Mouse (Mus musculus) cerebral cortex, adult 2 months (tissue): ENCODE measurements around the gene Gimap8.

Source experiments
- WGBS: fragments of 180-500 bp; shearing (Covaris S2); methylation state at CpG from one replicate; pipeline ENCODE4 v1.1.7; 2018; 5-methylcytosine and 5-hydroxymethylcytosine counted together

Gimap8 gene

DNA sequence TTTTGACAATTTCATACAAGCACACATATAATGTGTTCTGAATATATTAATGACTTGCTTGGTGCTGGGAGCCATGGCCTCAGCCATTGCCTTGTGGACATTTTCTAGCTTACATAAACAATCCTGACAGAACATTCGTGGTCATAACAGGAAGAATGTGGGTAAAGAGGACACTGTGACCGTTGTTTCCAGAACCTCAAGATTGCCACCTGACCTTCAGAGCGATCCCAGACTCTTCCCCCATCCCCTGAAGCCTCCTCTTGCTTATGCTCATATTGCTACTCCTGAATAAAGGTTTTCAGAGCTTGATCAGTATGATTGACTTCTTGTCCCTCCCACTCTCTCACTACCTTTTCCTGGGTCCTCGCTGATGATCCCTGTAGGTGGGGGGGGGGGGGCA lies 31.4 kb downstream of the Gimap8 start:
- 80% methylated on average over 4 of the region's 4 CpGs for WGBS

- 89% methylated on average over 6 of the region's 6 CpGs for WGBS
These were observed 32.7 kb downstream of the Gimap8 start for GRCm38 (mm10) chr6:48679701-48680100.

- WGBS, result 92% methylated on average over 5 of the region's 5 CpGs
These were observed 33.4 kb downstream of the Gimap8 start for GRCm38 (mm10) chr6:48680421-48680820.

- 46% methylated on average over 3 of the region's 3 CpGs for WGBS
These were observed 34.5 kb downstream of the Gimap8 start for GRCm38 (mm10) chr6:48681472-48682090.

GRCm38 (mm10) chr6:48682271-48682670 lies 35.2 kb downstream of the Gimap8 start:
- 53% methylated on average over 4 of the region's 4 CpGs for WGBS

- WGBS, result 91% methylated on average over 4 of the region's 4 CpGs
These were observed 36.3 kb downstream of the Gimap8 start for GRCm38 (mm10) chr6:48683263-48683821.

DNA sequence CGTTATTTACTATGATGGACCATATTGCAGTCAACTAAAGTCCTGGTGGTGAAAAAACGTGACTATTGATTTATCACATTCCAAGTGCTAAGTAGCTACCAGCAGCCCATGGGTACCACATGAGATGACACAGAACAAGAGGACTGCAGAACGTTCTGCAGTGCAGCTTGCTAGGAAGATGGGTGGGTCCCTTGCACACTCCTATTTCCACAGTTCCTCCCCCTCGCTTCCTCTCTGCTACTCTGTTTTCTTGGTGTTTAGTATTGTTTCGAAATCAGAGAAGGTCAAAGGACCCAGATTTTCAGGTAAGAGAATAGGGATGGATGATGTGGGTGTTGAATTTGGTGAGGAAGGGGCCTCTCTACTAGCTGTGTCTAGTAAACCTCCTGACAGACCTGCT lies 37.3 kb downstream of the Gimap8 start, which contains the start of gene Gimap4:
Gene Gimap4, plus strand, starts transcription at position 231 of the 400 bp plus-strand sequence.
- WGBS, result 65% methylated on average over 5 of the region's 5 CpGs

- whole genome bisulfite sequencing, result 57% methylated on average over 4 of the region's 4 CpGs
These were observed 37.8 kb downstream of the Gimap8 start for GRCm38 (mm10) chr6:48684806-48685205.

DNA sequence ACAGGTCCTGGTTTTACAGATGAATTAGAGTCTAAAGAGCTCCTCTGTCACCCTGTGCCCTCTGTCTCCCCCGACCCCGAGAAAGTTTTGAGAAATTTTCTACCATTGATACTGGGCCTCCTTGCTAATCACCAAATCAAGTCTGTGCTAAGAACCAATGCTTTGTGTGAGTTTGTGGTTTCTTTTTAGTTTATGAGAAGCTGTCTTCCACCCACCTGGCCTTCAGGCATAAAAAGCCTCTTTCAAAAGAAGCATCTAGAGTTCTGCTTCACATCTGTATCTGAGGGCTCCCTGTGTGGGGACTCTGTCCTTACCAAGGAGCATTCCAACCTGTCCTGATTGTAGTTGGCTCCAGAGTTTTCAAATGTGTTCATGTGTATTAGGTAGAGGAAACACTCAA lies 38.2 kb downstream of the Gimap8 start:
- 78% methylated on average over 2 of the region's 2 CpGs for WGBS

DNA sequence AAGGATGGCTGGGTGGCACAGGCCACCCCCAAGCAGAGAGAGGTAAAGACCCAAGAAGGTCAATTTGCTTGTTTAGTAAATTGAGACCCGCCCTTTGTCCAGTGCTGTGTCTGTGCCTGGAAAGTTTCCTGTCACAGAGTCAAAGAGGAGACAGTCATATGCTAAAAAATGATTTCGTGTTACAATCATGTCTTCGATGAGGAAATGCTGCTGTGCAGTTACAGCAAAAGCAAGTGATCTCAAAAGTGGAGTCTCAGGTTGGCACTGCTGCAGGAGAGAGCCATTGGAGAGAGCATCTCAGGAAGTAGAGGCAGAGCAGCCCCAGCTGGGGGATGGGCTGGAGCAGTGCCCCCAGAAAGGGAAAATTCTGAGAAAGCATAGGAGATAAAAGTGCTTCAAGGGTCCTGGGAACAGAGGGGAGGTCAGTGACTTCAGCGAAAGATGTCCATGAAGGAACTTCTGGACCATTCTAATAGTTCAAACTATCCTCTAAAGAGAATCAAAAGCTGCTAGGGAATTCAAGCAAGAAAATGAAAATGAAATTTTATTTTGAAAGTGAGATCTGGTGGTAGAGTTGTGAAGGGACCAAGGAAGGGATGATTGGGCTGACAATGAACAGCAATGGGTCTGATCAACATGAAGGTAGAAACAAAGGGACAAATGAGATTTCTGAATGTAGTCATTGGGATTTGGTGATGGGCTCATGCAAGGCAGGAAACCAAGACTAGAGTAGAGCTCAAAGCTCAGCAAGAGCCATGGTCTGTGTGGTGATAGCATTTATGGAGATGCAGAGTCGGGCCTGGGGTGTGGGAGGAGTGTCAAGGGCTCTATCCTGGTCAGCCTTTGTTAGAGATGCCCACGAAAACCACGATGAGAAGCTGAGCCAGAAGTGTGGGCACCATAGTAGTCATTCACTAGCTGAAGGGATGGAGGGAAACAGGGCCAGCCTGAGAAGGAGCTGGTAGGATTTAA lies 38.9 kb downstream of the Gimap8 start:
- 78% methylated on average over 7 of the region's 7 CpGs for WGBS

GRCm38 (mm10) chr6:48687077-48687476 lies 40.0 kb downstream of the Gimap8 start:
- 91% methylated on average over 2 of the region's 2 CpGs for WGBS

DNA sequence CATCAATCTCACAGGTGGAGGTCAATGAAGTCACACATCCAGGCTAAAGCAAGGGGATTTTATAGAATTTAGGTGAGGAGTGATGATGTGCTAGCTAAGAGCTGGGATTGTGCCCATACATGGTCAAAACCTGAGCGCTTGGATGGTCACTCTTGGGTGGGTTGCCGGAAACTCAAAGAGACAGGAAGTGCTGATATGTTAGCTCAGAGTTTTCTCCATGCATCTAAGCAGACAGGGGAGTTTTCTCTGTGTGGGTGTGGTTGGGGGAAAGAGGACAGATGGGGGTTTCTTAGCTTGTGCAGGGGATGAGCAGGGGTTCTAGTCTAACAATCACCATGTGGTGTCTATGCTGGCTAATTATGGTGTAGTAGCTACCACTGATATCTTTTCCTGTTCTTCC lies 42.3 kb downstream of the Gimap8 start:
- WGBS, result 83% methylated on average over 2 of the region's 2 CpGs

DNA sequence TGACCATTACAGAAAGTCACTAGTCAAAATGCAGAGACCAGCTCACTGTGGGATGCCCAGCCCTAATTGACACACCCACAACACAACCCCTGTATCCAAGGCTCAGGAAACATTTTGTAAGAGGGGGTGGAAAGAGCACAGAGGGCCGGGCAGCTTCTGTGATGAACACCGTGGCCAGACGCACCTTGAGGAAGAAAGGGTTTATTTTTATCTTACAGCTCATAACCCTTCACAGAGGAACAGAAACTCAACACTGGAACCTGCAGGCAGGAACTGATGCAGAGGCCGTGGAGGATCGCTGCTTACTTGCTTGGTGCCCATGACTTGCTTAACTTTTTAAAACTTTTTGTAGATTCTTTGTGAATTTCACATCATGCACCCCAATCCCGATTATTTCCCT lies 45.9 kb downstream of the Gimap8 start:
- WGBS, result 85% methylated on average over 6 of the region's 6 CpGs

- WGBS, result 77% methylated on average over 4 of the region's 4 CpGs
These were observed 50.0 kb downstream of the Gimap8 start for GRCm38 (mm10) chr6:48696830-48697554.

GRCm38 (mm10) chr6:48697555-48697930 lies 50.5 kb downstream of the Gimap8 start:
- 36% methylated on average over 1 of the region's 1 CpGs for WGBS

DNA sequence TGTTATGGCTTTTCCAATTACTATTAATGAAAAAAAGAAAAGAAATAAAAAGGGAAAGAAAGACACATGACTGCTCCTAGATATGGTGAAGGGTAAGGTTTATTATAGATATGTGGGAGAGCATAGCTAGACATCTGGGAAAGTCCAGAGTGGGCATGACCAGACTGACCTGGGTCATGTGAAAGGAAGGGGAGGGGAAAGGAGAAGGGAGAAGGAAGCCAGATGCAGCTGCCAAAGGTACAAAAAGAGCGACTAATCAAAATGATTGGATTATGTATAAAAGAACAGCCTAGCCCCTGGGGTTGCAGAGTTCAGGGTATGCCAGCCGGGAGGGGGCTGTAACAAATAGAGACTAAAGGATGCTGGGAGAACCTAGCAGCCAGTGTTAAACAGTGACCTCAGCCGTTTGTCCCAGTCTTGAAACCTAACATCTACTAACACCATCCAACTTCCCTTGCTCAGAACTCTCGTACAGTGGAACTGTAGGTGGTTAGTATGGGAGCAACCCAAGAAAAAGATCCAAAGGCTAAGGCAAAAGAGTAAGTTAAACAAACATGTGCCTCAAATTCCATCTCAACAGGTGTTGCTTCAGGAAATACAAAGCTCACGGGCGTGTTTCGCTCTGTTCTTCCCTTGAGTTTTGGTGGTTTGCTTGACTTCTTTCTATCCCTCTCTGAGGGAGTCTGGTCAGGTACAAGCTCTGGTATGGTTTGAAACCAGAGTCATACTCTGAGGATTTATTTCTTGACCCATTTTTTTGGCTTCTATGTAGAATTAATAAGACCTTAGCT lies 51.2 kb downstream of the Gimap8 start:
- WGBS, result 84% methylated on average over 7 of the region's 7 CpGs

- 74% methylated on average over 3 of the region's 3 CpGs for WGBS
These were observed 51.9 kb downstream of the Gimap8 start for GRCm38 (mm10) chr6:48698888-48699287.

DNA sequence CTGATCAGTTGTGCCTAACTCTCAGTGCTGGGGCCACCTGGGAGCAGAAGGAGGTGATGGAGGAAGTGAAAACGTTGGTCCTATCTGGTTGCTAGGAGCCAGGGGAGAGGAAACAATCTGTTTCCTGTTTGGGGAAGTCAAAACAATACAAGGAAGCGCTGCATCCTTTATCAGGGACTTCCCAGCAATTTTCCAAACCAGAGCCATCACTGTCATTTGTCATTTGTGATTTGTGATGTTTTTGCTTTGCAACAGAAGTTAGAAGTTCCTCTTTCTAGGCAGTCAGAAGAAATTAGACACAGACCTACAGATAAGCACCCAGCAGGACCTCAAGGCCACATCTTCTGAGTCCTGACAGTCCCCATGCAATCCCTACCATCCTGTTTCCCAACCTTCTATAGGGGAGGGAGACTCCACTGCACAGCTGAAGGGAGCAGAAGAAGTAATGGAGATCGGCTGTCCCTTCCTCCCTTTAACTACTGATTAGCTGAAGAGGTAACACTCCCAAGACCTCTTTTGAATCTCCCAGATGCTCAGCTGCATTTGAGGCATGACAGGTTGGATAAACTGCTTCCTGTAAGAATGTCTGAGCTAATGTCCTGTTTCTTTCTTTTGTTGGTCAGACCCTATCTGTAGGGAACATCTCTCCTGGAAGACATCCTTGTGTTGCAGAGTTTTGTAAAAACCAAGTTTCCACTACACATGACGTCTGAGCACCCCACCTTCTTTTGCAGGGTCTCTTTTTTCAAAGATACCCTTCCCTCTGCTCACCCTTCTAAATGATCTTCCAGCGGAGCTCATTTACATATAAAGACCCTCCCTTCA lies 53.4 kb downstream of the Gimap8 start:
- WGBS, result 62% methylated on average over 5 of the region's 5 CpGs

DNA sequence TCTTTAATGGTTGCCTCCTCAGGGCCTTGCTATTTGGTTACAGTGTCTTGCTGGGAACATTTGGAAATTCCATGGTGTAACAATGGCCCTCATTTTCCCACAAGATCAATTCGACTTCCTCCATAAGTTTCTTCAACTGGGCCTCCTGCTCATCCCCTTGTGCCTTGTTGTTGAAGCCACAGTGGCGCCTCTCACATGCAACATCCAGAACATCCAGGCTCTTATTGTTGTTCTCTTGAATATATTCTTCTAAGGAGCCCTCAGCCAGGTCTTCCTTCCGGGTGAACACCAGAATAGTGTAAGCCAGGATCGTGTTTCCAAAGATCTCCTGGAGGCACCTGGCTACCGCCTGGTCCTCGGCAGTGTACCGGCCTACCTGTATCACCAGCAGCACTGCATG lies 55.1 kb downstream of the Gimap8 start:
- WGBS, result 87% methylated on average over 7 of the region's 7 CpGs

GRCm38 (mm10) chr6:48702601-48703000 lies 55.6 kb downstream of the Gimap8 start:
- WGBS, result 79% methylated on average over 5 of the region's 5 CpGs
